ENCODE assay signal across 11 mouse cellular contexts in genomic region chr11:101188166-101188805, GRCm38 (mm10). TPM values are rescaled to one million over a fixed set of nuclear protein-coding genes. Genes with fewer than 3 reads are reported as not detected.
DNase-seq lines count a peak whose midpoint lies in the region; ATAC-seq and TF ChIP-seq lines count a peak whose summit lies in the region.
"Had no signal": no experiment of that assay in that cellular context is flagged by ENCODE, and none has a peak within 500 bp of the region (broad histone marks: within the 10 kb centered on the region; RNA-seq: fewer than 3 reads in every experiment).

No protein-coding gene starts in this region.

- no peak overlapping the region for H3K4me3 ChIP-seq in hindbrain, embryonic 15.5 days
- H3K4me3 ChIP-seq in hindbrain, embryonic 12.5 days, result no peak overlapping the region
- no peak overlapping the region for H3K4me3 ChIP-seq in neural tube, embryonic 13.5 days
- no peak overlapping the region for H3K4me3 ChIP-seq in neural tube, embryonic 15.5 days (replicated peaks)
- no peak overlapping the region for H3K4me3 ChIP-seq in testis, adult 2 months (ENCODE audit: control insufficient read depth, low read depth, low read length)

- no peaks in the 10 kb centered on the region for H3K27me3 ChIP-seq in hindbrain, embryonic 15.5 days
- H3K27me3 ChIP-seq in hindbrain, embryonic 12.5 days, result no peaks in the 10 kb centered on the region
- H3K27me3 ChIP-seq in neural tube, embryonic 13.5 days, result no peaks in the 10 kb centered on the region
- no peaks in the 10 kb centered on the region for H3K27me3 ChIP-seq in neural tube, embryonic 15.5 days (replicated peaks)
- H3K27me3 ChIP-seq in testis, adult 2 months (ENCODE audit: control insufficient read depth, insufficient read depth, low read length), result no peaks in the 10 kb centered on the region

- no peak overlapping the region for H3K4me2 ChIP-seq in hindbrain, embryonic 15.5 days
- H3K4me2 ChIP-seq in hindbrain, embryonic 12.5 days (replicated peaks), result no peak overlapping the region
- no peak overlapping the region for H3K4me2 ChIP-seq in neural tube, embryonic 13.5 days
- H3K4me2 ChIP-seq in neural tube, embryonic 15.5 days, result no peak overlapping the region

- peak overlapping the region; percentile 75; the same call in 1 of the 2 replicates for H3K27ac ChIP-seq in hindbrain, embryonic 15.5 days (replicated peaks)
- no peak overlapping the region for H3K27ac ChIP-seq in hindbrain, embryonic 12.5 days
- peak overlapping the region; percentile 84; the same call in 1 of the 2 replicates for H3K27ac ChIP-seq in neural tube, embryonic 13.5 days (replicated peaks)
- no peak overlapping the region for H3K27ac ChIP-seq in neural tube, embryonic 15.5 days (replicated peaks)
- peak overlapping the region; percentile 51; the same call in 1 of the 2 replicates for H3K27ac ChIP-seq in testis, adult 2 months (ENCODE audit: control insufficient read depth, insufficient read depth, low read depth, low read length)

- no peaks in the 10 kb centered on the region for H3K9me3 ChIP-seq in hindbrain, embryonic 15.5 days
- H3K9me3 ChIP-seq in hindbrain, embryonic 12.5 days (replicated peaks), result no peaks in the 10 kb centered on the region
- no peaks in the 10 kb centered on the region for H3K9me3 ChIP-seq in neural tube, embryonic 13.5 days
- no peaks in the 10 kb centered on the region for H3K9me3 ChIP-seq in neural tube, embryonic 15.5 days (replicated peaks)

- 79% methylated on average over 11 of the region's 11 CpGs for WGBS in hindbrain, embryonic 15.5 days
- 85% methylated on average over 11 of the region's 11 CpGs for WGBS in hindbrain, embryonic 12.5 days
- 88% methylated on average over 11 of the region's 11 CpGs for WGBS in neural tube, embryonic 13.5 days
- 84% methylated on average over 11 of the region's 11 CpGs for WGBS in neural tube, embryonic 15.5 days

- peak; percentile 88 to 90 for DNase-seq in cerebellum, postnatal 36 days
- DNase-seq in left cerebral cortex, postnatal 25 days (ENCODE audit: low spot score in 2 of 2), result no peak
- DNase-seq: kidney, postnatal 14 days; spleen, adult 18-20 months had no signal

- TF ChIP-seq CTCF in testis, adult 2 months (IDR thresholded peaks at IDR 0.05; ENCODE audit: control insufficient read depth, insufficient read depth, insufficient replicate concordance, low read depth, low read length), result no peak

- ATAC-seq in hindbrain, embryonic 15.5 days (ENCODE audit: low FRiP score, low read depth), result no peak
- no peak for ATAC-seq in hindbrain, embryonic 12.5 days (ENCODE audit: low FRiP score)
- ATAC-seq in neural tube, embryonic 13.5 days (ENCODE audit: low read depth), result no peak
- ATAC-seq in neural tube, embryonic 15.5 days (ENCODE audit: low FRiP score), result no peak

- peaks cover 5% of the 10 kb centered on the region; the same call in 1 of the 2 replicates for H3K36me3 ChIP-seq in hindbrain, embryonic 15.5 days
- 0 out of 2 replicates have a peak, but pooled peaks cover 6% of the 10 kb centered on the region for H3K36me3 ChIP-seq in hindbrain, embryonic 12.5 days
- H3K36me3 ChIP-seq in neural tube, embryonic 13.5 days, result peaks cover 10% of the 10 kb centered on the region
- H3K36me3 ChIP-seq in neural tube, embryonic 15.5 days, result peaks cover 42% of the 10 kb centered on the region
- H3K36me3 ChIP-seq in testis, adult 2 months (ENCODE audit: control insufficient read depth, insufficient read depth, low read length), result no peaks in the 10 kb centered on the region

- intact Hi-C loops in left cerebral cortex, postnatal 25 days (cut with DNase I), result no loop called here

- no peak overlapping the region for H3K9ac ChIP-seq in hindbrain, embryonic 15.5 days
- H3K9ac ChIP-seq in hindbrain, embryonic 12.5 days, result no peak overlapping the region
- no peak overlapping the region for H3K9ac ChIP-seq in neural tube, embryonic 13.5 days
- H3K9ac ChIP-seq in neural tube, embryonic 15.5 days (replicated peaks), result no peak overlapping the region

- no peak for TF ChIP-seq POLR2A in testis, adult 2 months (IDR thresholded peaks at IDR 0.05; ENCODE audit: control insufficient read depth, low read depth, low read length)

- peaks cover 22% of the 10 kb centered on the region for H3K4me1 ChIP-seq in hindbrain, embryonic 15.5 days (replicated peaks)
- H3K4me1 ChIP-seq in hindbrain, embryonic 12.5 days, result peaks cover 25% of the 10 kb centered on the region
- H3K4me1 ChIP-seq in neural tube, embryonic 13.5 days (replicated peaks), result peaks cover 35% of the 10 kb centered on the region
- H3K4me1 ChIP-seq in neural tube, embryonic 15.5 days, result peaks cover 34% of the 10 kb centered on the region
- no peaks in the 10 kb centered on the region for H3K4me1 ChIP-seq in testis, adult 2 months (ENCODE audit: control insufficient read depth, insufficient read depth, low read length)

RNA-seq across cellular contexts. Expression of gene Ccr10, which starts 13.0 kb away (rescaled TPM):
- polyA plus RNA-seq in hindbrain, embryonic 15.5 days (2015; fragmentation: Nextera tagmentation; extraction: Ambion mirVana), result 0.63 and 0.70 TPM in 2 replicates
- 0.23 and 0.61 TPM in 2 replicates for polyA plus RNA-seq in hindbrain, embryonic 12.5 days (2016; fragmentation: Nextera tagmentation; extraction: Ambion mirVana)
- 0.40 and 0.91 TPM in 2 replicates for polyA plus RNA-seq in neural tube, embryonic 13.5 days (2015; fragmentation: Nextera tagmentation; extraction: Ambion mirVana)
- 0.51 and 0.70 TPM in 2 replicates for polyA plus RNA-seq in neural tube, embryonic 15.5 days (2015; fragmentation: Nextera tagmentation; extraction: Ambion mirVana)
- 0.05 TPM in 1 of 2 replicates, not detected in the other for polyA plus RNA-seq in testis, adult 2 months (2012; rRNA removed)
- total RNA-seq in left cerebral cortex, postnatal 25 days (2021), result under 1 TPM; 0.18 to 0.28 TPM
- total RNA-seq: granulocyte monocyte progenitor cell, adult 5-6 weeks; MEL had no signal

RNA-seq across cellular contexts. Expression of gene Plekhh3, which starts 17.1 kb away (rescaled TPM):
- polyA plus RNA-seq in hindbrain, embryonic 15.5 days (2015; fragmentation: Nextera tagmentation; extraction: Ambion mirVana), result 9.5 and 11.8 TPM in 2 replicates
- polyA plus RNA-seq in hindbrain, embryonic 12.5 days (2016; fragmentation: Nextera tagmentation; extraction: Ambion mirVana), result 14.3 and 15.4 TPM in 2 replicates
- 10.3 and 13.0 TPM in 2 replicates for polyA plus RNA-seq in neural tube, embryonic 13.5 days (2015; fragmentation: Nextera tagmentation; extraction: Ambion mirVana)
- 9.2 and 9.5 TPM in 2 replicates for polyA plus RNA-seq in neural tube, embryonic 15.5 days (2015; fragmentation: Nextera tagmentation; extraction: Ambion mirVana)
- 2.6 and 4.1 TPM in 2 replicates for polyA plus RNA-seq in testis, adult 2 months (2012; rRNA removed)
- total RNA-seq in left cerebral cortex, postnatal 25 days (2021), result 10 to 100 TPM in 1 of 2 experiments, 1 to 10 TPM in 1; 8.8 to 11.5 TPM

RNA-seq across cellular contexts. Expression of gene Cntnap1, which starts 18.0 kb away (rescaled TPM):
- 7.5 and 8.0 TPM in 2 replicates for polyA plus RNA-seq in hindbrain, embryonic 15.5 days (2015; fragmentation: Nextera tagmentation; extraction: Ambion mirVana)
- polyA plus RNA-seq in hindbrain, embryonic 12.5 days (2016; fragmentation: Nextera tagmentation; extraction: Ambion mirVana), result 0.97 and 1.2 TPM in 2 replicates
- 4.6 and 5.1 TPM in 2 replicates for polyA plus RNA-seq in neural tube, embryonic 13.5 days (2015; fragmentation: Nextera tagmentation; extraction: Ambion mirVana)
- 11.2 and 12.3 TPM in 2 replicates for polyA plus RNA-seq in neural tube, embryonic 15.5 days (2015; fragmentation: Nextera tagmentation; extraction: Ambion mirVana)
- 0.40 and 0.44 TPM in 2 replicates for polyA plus RNA-seq in testis, adult 2 months (2012; rRNA removed)
- total RNA-seq in left cerebral cortex, postnatal 25 days (2021), result 100 to 1,000 TPM; 153 to 170 TPM
- total RNA-seq: MEL had no signal

RNA-seq across cellular contexts. Expression of gene Tubg2, which starts 32.6 kb away (rescaled TPM):
- polyA plus RNA-seq in hindbrain, embryonic 15.5 days (2015; fragmentation: Nextera tagmentation; extraction: Ambion mirVana), result 48.0 and 53.1 TPM in 2 replicates
- 10.4 and 12.9 TPM in 2 replicates for polyA plus RNA-seq in hindbrain, embryonic 12.5 days (2016; fragmentation: Nextera tagmentation; extraction: Ambion mirVana)
- 35.5 and 38.9 TPM in 2 replicates for polyA plus RNA-seq in neural tube, embryonic 13.5 days (2015; fragmentation: Nextera tagmentation; extraction: Ambion mirVana)
- polyA plus RNA-seq in neural tube, embryonic 15.5 days (2015; fragmentation: Nextera tagmentation; extraction: Ambion mirVana), result 49.9 and 60.7 TPM in 2 replicates
- 1.6 and 1.9 TPM in 2 replicates for polyA plus RNA-seq in testis, adult 2 months (2012; rRNA removed)
- 10 to 100 TPM; 47.5 to 48.6 TPM for total RNA-seq in left cerebral cortex, postnatal 25 days (2021)
- total RNA-seq: granulocyte monocyte progenitor cell, adult 5-6 weeks; MEL had no signal

RNA-seq across cellular contexts. Expression of gene Ezh1, which starts 38.0 kb away (rescaled TPM):
- polyA plus RNA-seq in hindbrain, embryonic 15.5 days (2015; fragmentation: Nextera tagmentation; extraction: Ambion mirVana), result 26.5 and 27.4 TPM in 2 replicates
- polyA plus RNA-seq in hindbrain, embryonic 12.5 days (2016; fragmentation: Nextera tagmentation; extraction: Ambion mirVana), result 17.3 and 18.5 TPM in 2 replicates
- polyA plus RNA-seq in neural tube, embryonic 13.5 days (2015; fragmentation: Nextera tagmentation; extraction: Ambion mirVana), result 15.4 and 17.9 TPM in 2 replicates
- 25.4 and 26.1 TPM in 2 replicates for polyA plus RNA-seq in neural tube, embryonic 15.5 days (2015; fragmentation: Nextera tagmentation; extraction: Ambion mirVana)
- 14.3 and 14.5 TPM in 2 replicates for polyA plus RNA-seq in testis, adult 2 months (2012; rRNA removed)
- 10 to 100 TPM; 42.8 to 48.5 TPM for total RNA-seq in left cerebral cortex, postnatal 25 days (2021)

Comparison
In these comparisons a context has a peak if more than half of its experiments do, and no peak if none do; other contexts are left out.
1. H3K27ac ChIP-seq: peak in hindbrain, embryonic 15.5 days (single experiment), neural tube, embryonic 13.5 days (single experiment) and testis, adult 2 months (single experiment); none in hindbrain, embryonic 12.5 days (single experiment) and neural tube, embryonic 15.5 days (single experiment).
2. DNase-seq: peak in cerebellum, postnatal 36 days (2 of 2); none in left cerebral cortex, postnatal 25 days (0 of 2).